Mouse (Mus musculus) testis, adult 2 months (tissue): ENCODE data around the gene Wtip.

Source experiments
- CTCF ChIP-seq: fragments of 200-500 bp; IDR thresholded peaks from 2 replicates; pipeline ENCODE4 v1.5.1; 2012; ENCODE audit warnings: low read depth, mild to moderate bottlenecking, inconsistent platforms, low read length, moderate library complexity; ENCODE audit not compliant: control insufficient read depth, insufficient read depth, insufficient replicate concordance
- POLR2A ChIP-seq: fragments of 200-500 bp; IDR thresholded peaks from 2 replicates; pipeline ENCODE4 v1.6.1; 2012; ENCODE audit warnings: low read depth, mild to moderate bottlenecking, inconsistent platforms, low read length, moderate library complexity; ENCODE audit not compliant: control insufficient read depth

DNA sequence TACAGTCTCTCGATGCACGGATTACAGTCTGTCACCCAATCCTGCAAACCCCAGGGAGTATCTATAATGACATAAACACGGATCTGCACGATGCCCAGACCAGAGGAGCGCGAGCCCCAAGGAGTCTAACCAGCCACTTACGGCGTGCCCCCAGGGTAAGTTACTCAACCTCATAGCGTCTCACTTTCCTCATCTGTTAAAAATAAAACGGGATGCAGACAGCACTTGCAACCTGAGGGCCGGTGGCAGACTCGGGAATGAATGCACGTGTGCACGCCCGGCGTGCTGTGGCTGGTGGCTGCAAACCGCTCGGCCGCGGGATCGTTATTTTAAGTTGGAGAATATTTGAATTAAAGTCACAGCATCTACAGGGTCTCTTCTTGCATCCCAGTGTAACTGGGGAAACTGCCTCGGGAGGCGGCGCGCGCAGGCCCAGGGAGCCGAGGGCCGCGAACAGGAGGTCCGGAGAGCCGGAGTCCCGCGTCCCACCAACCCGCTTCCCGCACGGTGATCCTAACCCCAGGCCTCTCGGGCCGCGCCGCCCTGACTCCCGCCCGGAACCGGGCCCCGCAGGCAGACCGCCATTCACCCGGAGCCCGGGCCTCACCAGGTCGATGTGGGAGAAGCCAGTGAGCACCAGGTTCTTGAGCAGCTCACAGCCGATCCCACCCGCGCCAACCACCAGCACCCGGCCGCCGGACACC lies 34.9 kb upstream of the Wtip start:
- TF ChIP-seq CTCF (no peak), POLR2A (no peak)
